Mouse (Mus musculus) heart, adult 2 months (tissue): ENCODE data around the gene Fpr3. TPM values are rescaled to one million over a fixed set of nuclear protein-coding genes. Genes with fewer than 3 reads are reported as not detected.
A peak's percentile ranks its signal among the peaks of the same experiment; 100 is the strongest.
"Not testable (repeated sequence)": the region's sequence is repeated elsewhere in the genome, so short reads cannot be mapped to it uniquely, and the experiment has no call there.

Experiments used
- DNase-seq, 2 experiments: peaks; one replicate each; pipeline ENCODE4 v3.0.0; 2021
- H3K27ac ChIP-seq: fragments of 200-600 bp; 2 replicates; pipeline ENCODE4 v1.8.1; 2022
- H3K27me3 ChIP-seq: fragments of 200-500 bp; 2 replicates; pipeline ENCODE4 v1.6.1; 2012; ENCODE audit warnings: mild to moderate bottlenecking, low read length, inconsistent platforms, mixed read lengths; ENCODE audit not compliant: control insufficient read depth, insufficient read depth
- H3K36me3 ChIP-seq: fragments of 200-500 bp; 2 replicates; pipeline ENCODE4 v1.6.1; 2012; ENCODE audit warnings: low read length, inconsistent platforms; ENCODE audit not compliant: control insufficient read depth, insufficient read depth
- H3K4me1 ChIP-seq: fragments of 200-500 bp; 2 replicates; pipeline ENCODE4 v1.6.1; 2011; ENCODE audit warnings: low read length; ENCODE audit not compliant: control insufficient read depth, insufficient read depth
- H3K4me3 ChIP-seq: fragments of 200-600 bp; 2 replicates; pipeline ENCODE4 v1.8.1; 2022
- H3K79me2 ChIP-seq: fragments of 200-500 bp; replicated peaks from 2 replicates; pipeline ENCODE4 v1.6.1; 2012; ENCODE audit warnings: mild to moderate bottlenecking, inconsistent platforms, low read length, moderate library complexity, mixed read lengths; ENCODE audit not compliant: control insufficient read depth, insufficient read depth
- H3K9ac ChIP-seq: fragments of 200-500 bp; 2 replicates; pipeline ENCODE4 v1.6.1; 2012; ENCODE audit warnings: low read depth, mild to moderate bottlenecking, control low read depth, inconsistent platforms, low read length, mixed read lengths
- CTCF ChIP-seq: fragments of 200-600 bp; IDR thresholded peaks from 2 replicates; pipeline ENCODE4 v1.8.1; 2022; ENCODE audit warnings: antibody characterized with exemption, mild to moderate bottlenecking, moderate library complexity
- EP300 ChIP-seq: fragments of 200-500 bp; IDR thresholded peaks from 2 replicates; pipeline ENCODE4 v1.6.1; 2011; ENCODE audit warnings: low read depth, low read length, control low read depth; ENCODE audit not compliant: insufficient read depth
- POLR2A ChIP-seq: fragments of 200-500 bp; IDR thresholded peaks from 2 replicates; pipeline ENCODE4 v1.6.1; 2011; ENCODE audit warnings: mild to moderate bottlenecking, low read depth, low read length, control low read depth; ENCODE audit not compliant: insufficient read depth
- WGBS: fragments of 180-500 bp; shearing (Covaris S2); methylation state at CpG from one replicate; pipeline ENCODE4 v1.1.7; 2018; 5-methylcytosine and 5-hydroxymethylcytosine counted together
- intact Hi-C: fragments of 180-260 bp; cut with DNase I; formaldehyde crosslinking; loops from one replicate; pipeline ENCODE4 v1.15.1; 2025
- polyA plus RNA-seq: library from polyadenylated mRNA; depleted of rRNA; stranded (reverse); fragments of >200 nt; gene quantifications from 2 replicates; pipeline ENCODE4 v1.2.3, GENCODE M21; 2012; rRNA removed
- total RNA-seq, 2 experiments: library from RNA; stranded (reverse); gene quantifications; 2 replicates each; pipeline ENCODE4 v1.2.3; 2021

Fpr3 gene
- total and polyA plus RNA-seq, 3 experiments: not detected

- Histone ChIP-seq H3K27ac (no peak overlapping the region), H3K36me3 (no peaks in the 10 kb centered on the region), H3K27me3 (no peaks in the 10 kb centered on the region), H3K79me2 (no peaks in the 10 kb centered on the region), H3K4me1 (no peaks in the 10 kb centered on the region), H3K9ac (no peak overlapping the region), H3K4me3 (no peak overlapping the region)
- DNase-seq: no peak
- intact Hi-C loops: no loop called here
- TF ChIP-seq POLR2A: no peak
- TF ChIP-seq CTCF: peak; percentile 20; the same call in 1 of the 2 replicates
- no peak for TF ChIP-seq EP300
- 11% methylated on average over 1 of the region's 1 CpGs for WGBS
Measured at GRCm38 (mm10) chr17:17973443-17973842, 85.8 kb downstream of the Fpr3 start.

GRCm38 (mm10) chr17:17981232-17981631, 93.6 kb downstream of the Fpr3 start:
- H3K4me1 ChIP-seq, intact Hi-C loops, DNase-seq, H3K27ac ChIP-seq, H3K4me3 ChIP-seq, H3K27me3 ChIP-seq, H3K36me3 ChIP-seq, H3K9ac ChIP-seq, H3K79me2 ChIP-seq: not testable (repeated sequence)
- WGBS: 63% methylated on average over 2 of the region's 2 CpGs

GRCm38 (mm10) chr17:18004752-18005151, 117.1 kb downstream of the Fpr3 start:
- TF ChIP-seq EP300: no peak
- no peak for TF ChIP-seq CTCF
- TF ChIP-seq POLR2A: no peak
- Histone ChIP-seq H3K4me3 (no peak overlapping the region), H3K9ac (no peak overlapping the region), H3K4me1 (no peaks in the 10 kb centered on the region), H3K79me2 (no peaks in the 10 kb centered on the region), H3K27ac (no peak overlapping the region), H3K27me3 (no peaks in the 10 kb centered on the region), H3K36me3 (no peaks in the 10 kb centered on the region)
- intact Hi-C loops: no loop called here
- DNase-seq: no peak
- WGBS: 74% methylated on average over 1 of the region's 1 CpGs

Other genes with a start within 250 kb of the Fpr3 start
- not detected for gene Vmn2r90, start 184.1 kb upstream of the Fpr3 start, total RNA-seq
- gene Vmn2r90, start 184.1 kb upstream of the Fpr3 start, polyA plus RNA-seq: not detected in 2 replicates
- gene Spaca6, start 60.7 kb upstream of the Fpr3 start, total RNA-seq: 10 to 100 TPM in 1 of 2 experiments, 1 to 10 TPM in 1; 9.2 to 15.3 TPM
- gene Spaca6, start 60.7 kb upstream of the Fpr3 start, polyA plus RNA-seq: 17.8 and 19.3 TPM in 2 replicates
- gene Has1, start 32.6 kb upstream of the Fpr3 start, total RNA-seq: under 1 TPM; 0.18 to 0.25 TPM
- 0.64 and 0.80 TPM in 2 replicates for gene Has1, start 32.6 kb upstream of the Fpr3 start, polyA plus RNA-seq
- not detected for gene Fpr1, start 3.9 kb upstream of the Fpr3 start, total RNA-seq
- 0.53 and 0.66 TPM in 2 replicates for gene Fpr1, start 3.9 kb upstream of the Fpr3 start, polyA plus RNA-seq
- gene Fpr2, start within 50 bp of the Fpr3 start, total RNA-seq: under 1 TPM in 1 of 2 experiments, not detected in 1; 0.39 TPM
- 0.29 and 0.49 TPM in 2 replicates for gene Fpr2, start within 50 bp of the Fpr3 start, polyA plus RNA-seq
- gene Fpr-rs4, start 133.9 kb downstream of the Fpr3 start, total RNA-seq: not detected
- not detected in 2 replicates for gene Fpr-rs4, start 133.9 kb downstream of the Fpr3 start, polyA plus RNA-seq
- gene Vmn2r124, start 161.6 kb downstream of the Fpr3 start, total RNA-seq: not detected
- gene Vmn2r124, start 161.6 kb downstream of the Fpr3 start, polyA plus RNA-seq: not detected in 2 replicates
- gene Vmn2r91, start 197.2 kb downstream of the Fpr3 start, total RNA-seq: not detected
- gene Vmn2r91, start 197.2 kb downstream of the Fpr3 start, polyA plus RNA-seq: not detected in 2 replicates